Mouse (Mus musculus) MEL (cell line): ENCODE data around the gene Prrc2c. TPM values are rescaled to one million over a fixed set of nuclear protein-coding genes. Genes with fewer than 3 reads are reported as not detected.

Source experiments
- DNase-seq: peaks from one replicate; pipeline ENCODE4 v3.0.0; 2011; ENCODE audit warnings: low read depth, low spot score
- H3K27ac ChIP-seq: 2 replicates; pipeline ENCODE4 v1.5.1; 2012; ENCODE audit warnings: low read depth, mild to moderate bottlenecking, control low read depth, low read length, moderate library complexity; ENCODE audit not compliant: control insufficient read depth
- H3K27me3 ChIP-seq, 2 experiments: fragments of 150-350 bp in 1 of 2; sonication (generic) in 1 of 2; 2 replicates each; pipeline ENCODE4 v1.6.1; 2012; ENCODE audit warnings: low read length in 2 of 2, mild to moderate bottlenecking in 2 of 2, improper control_type of control experiment in 1 of 2, moderate library complexity in 1 of 2; ENCODE audit not compliant: insufficient read depth in 2 of 2, control insufficient read depth in 1 of 2
- H3K36me3 ChIP-seq, 2 experiments: 2 replicates each; pipeline ENCODE4 v1.6.1; 2012 to 2014; ENCODE audit warnings: low read length in 2 of 2, improper control_type of control experiment in 1 of 2, inconsistent platforms in 1 of 2, mild to moderate bottlenecking in 1 of 2; ENCODE audit not compliant: insufficient read depth in 2 of 2, control insufficient read depth in 1 of 2
- H3K4me1 ChIP-seq, 2 experiments: fragments of 150-350 bp in 1 of 2; sonication (generic) in 1 of 2; 2 replicates each; pipeline ENCODE4 v1.6.1; 2012; ENCODE audit warnings: low read length in 2 of 2, improper control_type of control experiment in 1 of 2, mild to moderate bottlenecking in 1 of 2; ENCODE audit not compliant: insufficient read depth in 2 of 2, control insufficient read depth in 1 of 2
- H3K4me3 ChIP-seq, 2 experiments: fragments of 150-350 bp in 1 of 2; sonication (generic) in 1 of 2; 2 replicates each; pipeline ENCODE4 v1.5.1; 2012; ENCODE audit warnings: low read depth in 2 of 2, low read length in 2 of 2, mild to moderate bottlenecking in 2 of 2, moderate library complexity in 2 of 2, control low read depth in 1 of 2, improper control_type of control experiment in 1 of 2; ENCODE audit not compliant: control insufficient read depth in 1 of 2, insufficient read depth in 1 of 2
- H3K79me2 ChIP-seq: 2 replicates; pipeline ENCODE4 v1.6.1; 2012; ENCODE audit warnings: mild to moderate bottlenecking, low read length, moderate library complexity; ENCODE audit not compliant: control insufficient read depth, poor library complexity, insufficient read depth
- H3K9ac ChIP-seq: 2 replicates; pipeline ENCODE4 v1.6.1; 2012; ENCODE audit warnings: low read depth, mild to moderate bottlenecking, control low read depth, low read length, moderate library complexity; ENCODE audit not compliant: control insufficient read depth, poor library complexity, severe bottlenecking
- H3K9me3 ChIP-seq: fragments of 150-350 bp; sonication (generic); replicated peaks from 2 replicates; pipeline ENCODE4 v1.6.1; 2012; ENCODE audit warnings: mild to moderate bottlenecking, low read length, improper control_type of control experiment, moderate library complexity; ENCODE audit not compliant: insufficient read depth
- BHLHE40 ChIP-seq: IDR thresholded peaks from 2 replicates; pipeline ENCODE4 v1.6.1; 2012; ENCODE audit warnings: low read depth, mild to moderate bottlenecking, inconsistent platforms, low read length, improper control_type of control experiment, borderline replicate concordance
- CHD1 ChIP-seq: IDR thresholded peaks from 2 replicates; pipeline ENCODE4 v1.6.1; 2012; ENCODE audit warnings: low read depth, mild to moderate bottlenecking, inconsistent platforms, low read length, improper control_type of control experiment
- CHD2 ChIP-seq: IDR thresholded peaks from 2 replicates; pipeline ENCODE4 v1.6.1; 2011; ENCODE audit warnings: low read length, improper control_type of control experiment
- CTCF ChIP-seq, 3 experiments: IDR thresholded peaks in 2 of 3; conservative IDR thresholded peaks in 1 of 3; 2 replicates each; pipeline ENCODE4 v1.5.1; 2011 to 2012; ENCODE audit warnings: low read length in 3 of 3, low read depth in 2 of 3, mild to moderate bottlenecking in 2 of 3, improper control_type of control experiment in 1 of 3, inconsistent platforms in 1 of 3, mixed read lengths in 1 of 3, moderate library complexity in 1 of 3; ENCODE audit not compliant: control insufficient read depth in 1 of 3, insufficient read depth in 1 of 3, poor library complexity in 1 of 3, severe bottlenecking in 1 of 3
- ELF1 ChIP-seq: IDR thresholded peaks from 2 replicates; pipeline ENCODE4 v1.6.1; 2014; ENCODE audit warnings: low read depth, mild to moderate bottlenecking, inconsistent platforms, low read length, improper control_type of control experiment, moderate library complexity
- EP300 ChIP-seq, 2 experiments: IDR thresholded peaks; 2 replicates each; pipeline ENCODE4 v1.6.1; 2011; ENCODE audit warnings: improper control_type of control experiment in 2 of 2, low read length in 2 of 2, low read depth in 1 of 2, mild to moderate bottlenecking in 1 of 2
- ETS1 ChIP-seq: IDR thresholded peaks from 2 replicates; pipeline ENCODE4 v1.6.1; 2012; ENCODE audit warnings: low read depth, mild to moderate bottlenecking, inconsistent platforms, low read length, improper control_type of control experiment, moderate library complexity
- KAT2A ChIP-seq: conservative IDR thresholded peaks from 2 replicates; pipeline ENCODE4 v1.6.1; 2012; ENCODE audit warnings: low read depth, low read length, improper control_type of control experiment, inconsistent platforms
- MAFK ChIP-seq: IDR thresholded peaks from 2 replicates; pipeline ENCODE4 v1.6.1; 2011; ENCODE audit warnings: low read depth, mild to moderate bottlenecking, low read length, improper control_type of control experiment, borderline replicate concordance
- MAX ChIP-seq: IDR thresholded peaks from 2 replicates; pipeline ENCODE4 v1.6.1; 2011; ENCODE audit warnings: low read length, improper control_type of control experiment
- MXI1 ChIP-seq: IDR thresholded peaks from 2 replicates; pipeline ENCODE4 v1.6.1; 2011; ENCODE audit warnings: mild to moderate bottlenecking, low read depth, low read length, improper control_type of control experiment
- MYB ChIP-seq: IDR thresholded peaks from 2 replicates; pipeline ENCODE4 v1.6.1; 2011; ENCODE audit warnings: mild to moderate bottlenecking, low read depth, low read length, improper control_type of control experiment
- NRF1 ChIP-seq: IDR thresholded peaks from 2 replicates; pipeline ENCODE4 v1.6.1; 2014; ENCODE audit warnings: low read depth, mild to moderate bottlenecking, inconsistent platforms, low read length, improper control_type of control experiment, moderate library complexity; ENCODE audit not compliant: poor library complexity, insufficient read depth, severe bottlenecking
- POLR2AphosphoS5 ChIP-seq: IDR thresholded peaks from 2 replicates; pipeline ENCODE4 v1.6.1; 2012; ENCODE audit warnings: low read depth, borderline replicate concordance, mild to moderate bottlenecking, inconsistent platforms, low read length, moderate library complexity, mixed read lengths
- TAL1 ChIP-seq: IDR thresholded peaks from 2 replicates; pipeline ENCODE4 v1.6.1; 2012; ENCODE audit warnings: mild to moderate bottlenecking, inconsistent platforms, low read length, moderate library complexity, mixed read lengths
- TBP ChIP-seq: IDR thresholded peaks from 2 replicates; pipeline ENCODE4 v1.8.0; 2011; ENCODE audit warnings: low read depth, low read length, improper control_type of control experiment
- UBTF ChIP-seq: IDR thresholded peaks from 2 replicates; pipeline ENCODE4 v1.6.1; 2012; ENCODE audit warnings: low read depth, mild to moderate bottlenecking, inconsistent platforms, low read length, improper control_type of control experiment, moderate library complexity, borderline replicate concordance; ENCODE audit not compliant: insufficient read depth
- ZMIZ1 ChIP-seq: IDR thresholded peaks from 2 replicates; pipeline ENCODE4 v1.6.1; 2012; ENCODE audit warnings: low read depth, mild to moderate bottlenecking, inconsistent platforms, low read length, improper control_type of control experiment, moderate library complexity
- ZNF384 ChIP-seq: IDR thresholded peaks from 2 replicates; pipeline ENCODE4 v1.6.1; 2012; ENCODE audit warnings: low read depth, mild to moderate bottlenecking, inconsistent platforms, low read length, improper control_type of control experiment
- polyA plus RNA-seq, 2 experiments: library from polyadenylated mRNA; stranded (reverse) in 1 of 2; unstranded in 1 of 2; fragments of >175 nt in 1 of 2; fragments of >200 nt in 1 of 2; gene quantifications; 2 replicates each; pipeline versions ENCODE4 v1.2.1 to v1.2.4; 2012; ENCODE audit warnings: low replicate concordance in 2 of 2, low read depth in 1 of 2; ENCODE audit not compliant: insufficient read length in 2 of 2, insufficient read depth in 1 of 2, missing spikeins in 1 of 2
- total RNA-seq: library from RNA; depleted of rRNA; stranded (reverse); fragments of 300-350 nt; gene quantifications from 2 replicates; pipeline ENCODE4 v1.2.3, GENCODE M21; 2012

The Prrc2c gene
- total and polyA plus RNA-seq, 3 experiments: 55.5 to 343 (median 142) TPM

GRCm38 (mm10) chr1:162727981-162728380, 12.4 kb downstream of the Prrc2c start:
- TF ChIP-seq CHD1 (no peak), ZNF384 (no peak), MYB (no peak), EP300 (IDR thresholded peaks at IDR 0.05; ENCODE audit: low read depth in 1 of 2, low read length in 2 of 2) (no peak), TAL1 (no peak), CHD2 (no peak), MXI1 (no peak), UBTF (no peak), MAFK (no peak), KAT2A (no peak), BHLHE40 (no peak), ELF1 (no peak), ETS1 (no peak)
- no peaks in the 10 kb centered on the region for H3K9me3 ChIP-seq
- no peak for DNase-seq

GRCm38 (mm10) chr1:162723610-162724009, 16.7 kb downstream of the Prrc2c start:
- Histone ChIP-seq H3K9ac (no peak overlapping the region), H3K36me3 (peaks cover 14 to 70% of the 10 kb centered on the region in 2 experiments), H3K27me3 (no peaks in the 10 kb centered on the region), H3K9me3 (no peaks in the 10 kb centered on the region), H3K79me2 (peaks cover 31% of the 10 kb centered on the region), H3K27ac (no peak overlapping the region), H3K4me3 (no peak overlapping the region), H3K4me1 (peaks cover 0 to 1% of the 10 kb centered on the region in 2 experiments; a peak in 1 of 4 replicates)
- peak; percentile 42 for DNase-seq
- no peak for TF ChIP-seq KAT2A
- peak; percentile 36; the same call in 1 of the 2 replicates for TF ChIP-seq TAL1
- TF ChIP-seq ZMIZ1: no peak
- no peak for TF ChIP-seq NRF1
- no peak for TF ChIP-seq CTCF (IDR thresholded peaks at IDR 0.05 in 2 of 3, conservative IDR thresholded peaks at IDR 0.05 in 1 of 3; ENCODE audit: control insufficient read depth in 1 of 3, insufficient read depth in 1 of 3, low read depth in 2 of 3, low read length in 3 of 3, poor library complexity in 1 of 3, severe bottlenecking in 1 of 3)
- no peak for TF ChIP-seq TBP
- no peak for TF ChIP-seq MAX
- no peak for TF ChIP-seq POLR2AphosphoS5
- TF ChIP-seq ZNF384: no peak

More at GRCm38 (mm10) chr1:162727981-162728380, 12.4 kb downstream of the Prrc2c start:
- Histone ChIP-seq H3K27ac (no peak overlapping the region), H3K9ac (no peak overlapping the region), H3K4me1 (peaks cover 3 to 10% of the 10 kb centered on the region in 2 experiments; a peak in 3 of 4 replicates), H3K4me3 (no peak overlapping the region), H3K36me3 (peaks cover 28 to 47% of the 10 kb centered on the region in 2 experiments), H3K79me2 (peaks cover 62% of the 10 kb centered on the region), H3K27me3 (no peaks in the 10 kb centered on the region)
